Mouse (Mus musculus) olfactory bulb, adult 2 months (tissue): ENCODE results near the gene Cfap161.

Experiments used
- CTCF ChIP-seq: fragments of 200-500 bp; IDR thresholded peaks from 2 replicates; pipeline ENCODE4 v1.5.1; 2012; ENCODE audit warnings: low read depth, mild to moderate bottlenecking, low read length, moderate library complexity; ENCODE audit not compliant: insufficient read depth
- POLR2A ChIP-seq: fragments of 200-500 bp; IDR thresholded peaks from 2 replicates; pipeline ENCODE4 v1.6.1; 2012; ENCODE audit warnings: mild to moderate bottlenecking, low read depth, low read length, moderate library complexity; ENCODE audit not compliant: insufficient read depth

DNA sequence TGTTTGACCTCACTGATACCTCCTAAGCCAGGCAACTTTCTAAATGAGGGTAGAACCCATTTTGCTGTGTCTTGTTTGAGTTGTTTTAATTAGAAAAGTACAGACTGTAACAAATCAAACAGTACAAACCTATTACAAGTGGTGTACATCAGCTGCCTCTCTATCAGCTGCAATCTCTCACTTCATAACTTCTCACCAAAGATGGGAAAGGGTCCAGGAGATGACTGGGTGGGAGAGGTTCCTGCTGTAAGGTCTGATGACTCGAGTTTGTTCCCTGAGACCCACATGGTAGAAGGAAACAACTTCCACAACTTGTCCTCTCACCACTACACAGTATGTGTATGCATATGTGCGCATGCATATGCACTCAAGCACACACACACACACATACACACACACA lies 32.1 kb upstream of the Cfap161 start:
- TF ChIP-seq CTCF: no peak
- TF ChIP-seq POLR2A: no peak
